Mouse (Mus musculus) forebrain, embryonic 11.5 days (tissue): ENCODE measurements at regions not wholly inside any gene's neighbourhood (a gene's known extent, or its start where the extent isn't known, plus 50 kb on each side); places are given as distances from the start of the nearest gene placed in this dataset.

Experiments used
- ATAC-seq: fragments of 200-750 bp; cut with Nextera tagmentation; replicated peaks from 2 replicates; pipeline ENCODE4 v1.8.0; 2017; ENCODE audit warnings: moderate TSS enrichment; ENCODE audit not compliant: low FRiP score
- DNase-seq: peaks from one replicate; pipeline ENCODE4 v3.0.0-alpha.2; 2017; ENCODE audit warnings: low spot score
- H3K27ac ChIP-seq: fragments of 300-500 bp; sonication (generic); 2 replicates; pipeline ENCODE4 v1.5.1; 2014; ENCODE audit warnings: low read depth, low read length
- H3K27me3 ChIP-seq: fragments of 300-500 bp; sonication (generic); 2 replicates; pipeline ENCODE4 v1.6.1; 2014; ENCODE audit warnings: mild to moderate bottlenecking, low read length, mixed read lengths; ENCODE audit not compliant: control insufficient read depth, insufficient read depth
- H3K36me3 ChIP-seq: fragments of 300-500 bp; sonication (generic); 2 replicates; pipeline ENCODE4 v1.6.1; 2014; ENCODE audit warnings: mild to moderate bottlenecking, low read length, moderate library complexity, mixed read lengths; ENCODE audit not compliant: control insufficient read depth, insufficient read depth
- H3K4me1 ChIP-seq: fragments of 300-500 bp; sonication (generic); replicated peaks from 2 replicates; pipeline ENCODE4 v1.6.1; 2014; ENCODE audit warnings: low read length, mixed read lengths; ENCODE audit not compliant: control insufficient read depth, insufficient read depth
- H3K4me2 ChIP-seq: fragments of 300-500 bp; sonication (generic); 2 replicates; pipeline ENCODE4 v1.6.1; 2014; ENCODE audit warnings: low read depth, mild to moderate bottlenecking, low read length, moderate library complexity, mixed read lengths; ENCODE audit not compliant: severe bottlenecking
- H3K4me3 ChIP-seq: fragments of 300-500 bp; sonication (generic); 2 replicates; pipeline ENCODE4 v1.5.1; 2014; ENCODE audit warnings: low read depth, low read length
- H3K9ac ChIP-seq: fragments of 300-500 bp; sonication (generic); 2 replicates; pipeline ENCODE4 v1.6.1; 2014; ENCODE audit warnings: low read length
- H3K9me3 ChIP-seq: fragments of 300-500 bp; sonication (generic); 2 replicates; pipeline ENCODE4 v1.6.1; 2016; ENCODE audit warnings: low read length, mixed read lengths; ENCODE audit not compliant: control insufficient read depth
- WGBS: fragments of 180-500 bp; shearing (Covaris S2); extraction: QIAGEN DNeasy Blood & Tissue Kit; methylation state at CpG from one replicate; pipeline ENCODE4 v1.1.7; 2014; 5-methylcytosine and 5-hydroxymethylcytosine counted together

DNA sequence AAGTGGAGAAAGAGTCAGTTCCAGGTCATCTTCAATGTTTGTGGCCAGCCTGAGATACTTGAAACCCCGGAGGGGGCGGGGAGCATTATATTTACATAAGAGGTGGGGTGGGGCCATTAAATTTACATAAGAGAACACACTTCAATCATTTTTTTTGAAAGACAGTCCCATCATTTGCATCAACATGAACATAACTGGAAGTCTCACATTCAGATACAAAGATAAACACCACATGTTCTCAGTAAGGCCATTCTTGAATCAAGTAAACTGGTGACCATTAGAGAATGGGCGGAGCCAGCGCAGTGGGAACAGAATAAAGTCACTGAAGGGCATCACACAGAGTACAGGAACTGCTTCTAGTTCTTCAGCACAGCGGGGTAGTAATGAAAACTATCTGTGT, 137.2 kb downstream of the Atp23 start:
- Histone ChIP-seq H3K27ac (no peak overlapping the region), H3K4me3 (no peak overlapping the region), H3K36me3 (no peaks in the 10 kb centered on the region), H3K9ac (no peak overlapping the region), H3K9me3 (no peaks in the 10 kb centered on the region), H3K4me1 (no peaks in the 10 kb centered on the region), H3K27me3 (no peaks in the 10 kb centered on the region), H3K4me2 (no peak overlapping the region)
- no peak for ATAC-seq
- WGBS: 75% methylated on average over 5 of the region's 5 CpGs
- DNase-seq: no peak

DNA sequence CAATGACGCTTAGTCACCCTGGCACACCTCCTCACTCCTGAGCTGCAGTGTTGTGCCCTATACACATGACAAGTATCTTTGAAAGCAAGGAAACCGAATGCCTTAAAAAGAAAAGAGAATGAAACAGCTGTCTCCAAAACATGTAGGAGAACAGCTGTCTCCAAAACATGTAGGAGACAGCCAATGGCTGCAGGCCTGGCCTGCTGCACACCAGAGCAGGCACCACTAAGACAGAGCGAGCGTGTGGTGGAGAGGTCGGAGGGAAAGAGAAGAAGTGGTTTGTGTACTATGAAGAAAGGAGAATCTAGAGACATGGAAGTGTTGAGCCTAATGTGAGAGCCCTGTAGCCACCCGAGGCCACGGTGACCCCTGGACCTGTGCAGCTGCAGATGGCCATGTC, 142.5 kb downstream of the Atp23 start:
- no peak overlapping the region for H3K27ac ChIP-seq
- DNase-seq (no peak), ATAC-seq (no peak)
- H3K4me1 ChIP-seq: no peaks in the 10 kb centered on the region
- no peaks in the 10 kb centered on the region for H3K9me3 ChIP-seq
- no peak overlapping the region for H3K4me2 ChIP-seq
- no peaks in the 10 kb centered on the region for H3K27me3 ChIP-seq
- WGBS: 87% methylated on average over 7 of the region's 7 CpGs
- H3K4me3 ChIP-seq: no peak overlapping the region
- H3K36me3 ChIP-seq: no peaks in the 10 kb centered on the region
- H3K9ac ChIP-seq: no peak overlapping the region

- peak; percentile 47; the same call in 1 of the 2 replicates for ATAC-seq
- 78% methylated on average over 6 of the region's 6 CpGs for WGBS
These were observed 148.0 kb downstream of the Atp23 start for GRCm38 (mm10) chr10:126753201-126753600.

DNA sequence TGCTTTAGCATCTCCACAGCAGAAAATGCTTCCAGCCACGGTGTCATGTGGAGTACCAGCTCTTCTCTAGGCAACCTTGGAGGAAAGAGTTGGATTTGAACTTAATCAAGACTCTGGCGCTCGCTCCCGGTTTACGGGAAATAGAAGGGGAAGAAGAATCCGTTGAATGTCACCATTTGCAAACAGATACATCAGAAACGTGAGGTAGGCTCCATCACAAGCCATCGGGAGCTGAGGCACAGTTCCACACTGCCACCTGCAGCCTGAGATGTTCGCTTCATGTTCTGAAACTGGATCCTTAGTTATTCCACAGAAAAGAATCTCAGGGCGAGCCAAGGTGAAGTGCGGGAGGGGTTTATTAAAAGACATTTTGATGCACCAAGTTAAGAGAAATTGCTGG, 148.5 kb downstream of the Atp23 start:
- Histone ChIP-seq H3K27me3 (no peaks in the 10 kb centered on the region), H3K4me2 (no peak overlapping the region), H3K36me3 (no peaks in the 10 kb centered on the region), H3K9ac (no peak overlapping the region), H3K27ac (no peak overlapping the region), H3K9me3 (no peaks in the 10 kb centered on the region), H3K4me1 (no peaks in the 10 kb centered on the region), H3K4me3 (no peak overlapping the region)
- no peak for ATAC-seq
- WGBS: 63% methylated on average over 11 of the region's 11 CpGs
- no peak for DNase-seq

More at GRCm38 (mm10) chr10:126753201-126753600, 148.0 kb downstream of the Atp23 start:
- Histone ChIP-seq H3K27ac (no peak overlapping the region), H3K9me3 (no peaks in the 10 kb centered on the region), H3K4me3 (no peak overlapping the region), H3K4me1 (no peaks in the 10 kb centered on the region), H3K4me2 (no peak overlapping the region), H3K36me3 (no peaks in the 10 kb centered on the region), H3K27me3 (no peaks in the 10 kb centered on the region), H3K9ac (no peak overlapping the region)
- no peak for DNase-seq

DNA sequence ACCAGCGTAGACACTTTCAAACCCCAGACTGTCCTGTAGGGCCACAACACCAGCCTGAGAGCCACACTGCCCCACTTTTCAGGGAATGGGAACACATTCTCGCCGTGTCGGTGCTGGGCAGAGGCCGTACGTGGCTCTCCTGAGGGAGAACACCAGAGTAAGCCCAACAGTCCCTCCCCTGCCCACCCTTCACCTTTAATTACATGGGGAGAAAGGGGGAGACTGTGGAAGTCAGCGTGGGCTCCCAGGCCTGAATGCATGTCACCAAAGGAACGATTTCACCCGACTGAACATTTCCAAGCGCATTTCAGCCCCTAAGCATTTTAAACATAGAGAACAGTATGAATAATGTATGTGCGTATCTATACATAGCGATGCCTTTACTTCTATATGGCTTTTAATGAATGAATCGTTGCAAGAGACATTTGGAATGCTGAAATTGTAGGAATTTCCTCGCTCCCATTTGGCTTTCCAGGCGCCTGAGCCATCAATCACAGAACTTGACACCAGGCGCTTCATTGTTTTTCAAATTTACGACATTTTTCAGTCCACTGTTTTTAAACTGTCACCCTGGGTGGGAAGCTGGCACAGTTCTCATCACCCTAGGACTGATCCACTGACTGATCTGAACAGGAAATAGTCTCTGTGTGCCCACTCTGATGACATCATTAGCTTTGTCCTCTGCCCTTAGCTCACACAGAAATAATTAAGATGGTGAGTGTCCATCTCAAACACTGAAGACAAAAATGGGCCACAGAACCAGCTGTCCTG, 152.3 kb downstream of the Atp23 start:
- no peak; the same call in 1 of the 2 replicates for ATAC-seq
- Histone ChIP-seq H3K4me2 (no peak overlapping the region), H3K9me3 (no peaks in the 10 kb centered on the region), H3K9ac (no peak overlapping the region), H3K27ac (no peak overlapping the region), H3K27me3 (no peaks in the 10 kb centered on the region), H3K36me3 (no peaks in the 10 kb centered on the region), H3K4me1 (no peaks in the 10 kb centered on the region), H3K4me3 (no peak overlapping the region)
- no peak for DNase-seq
- 69% methylated on average over 17 of the region's 17 CpGs for WGBS

DNA sequence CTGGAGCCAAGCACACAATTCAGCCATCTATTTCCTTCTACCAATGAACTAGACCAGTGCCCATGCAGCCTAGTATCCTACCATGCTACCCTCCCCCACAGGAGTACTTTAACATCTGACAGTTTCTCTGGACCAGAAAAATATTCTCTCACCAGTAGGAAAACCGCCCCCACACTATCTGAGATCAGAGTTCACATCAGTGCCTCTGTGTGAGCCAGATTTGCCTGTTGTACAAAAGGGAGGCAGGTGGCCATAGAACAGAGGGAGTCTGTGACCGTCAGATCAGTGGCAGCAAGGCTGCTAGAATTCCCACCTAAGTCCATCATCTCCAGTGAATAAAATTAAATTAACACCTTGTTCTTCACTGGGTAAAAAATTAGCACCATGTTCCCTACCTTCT, 166.5 kb downstream of the Atp23 start:
- H3K4me3 ChIP-seq: no peak overlapping the region
- no peaks in the 10 kb centered on the region for H3K36me3 ChIP-seq
- H3K9ac ChIP-seq: no peak overlapping the region
- H3K27me3 ChIP-seq: no peaks in the 10 kb centered on the region
- no peaks in the 10 kb centered on the region for H3K4me1 ChIP-seq
- no peak for ATAC-seq
- no peak overlapping the region for H3K27ac ChIP-seq
- DNase-seq: no peak
- WGBS: 57% methylated on average over 2 of the region's 2 CpGs
- no peaks in the 10 kb centered on the region for H3K9me3 ChIP-seq
- H3K4me2 ChIP-seq: no peak overlapping the region

- no peaks in the 10 kb centered on the region for H3K36me3 ChIP-seq
- no peak for DNase-seq
- H3K27ac ChIP-seq: no peak overlapping the region
- H3K4me1 ChIP-seq: no peaks in the 10 kb centered on the region
- no peak overlapping the region for H3K9ac ChIP-seq
- ATAC-seq: no peak
- H3K9me3 ChIP-seq: no peaks in the 10 kb centered on the region
- H3K4me3 ChIP-seq: no peak overlapping the region
- no peak overlapping the region for H3K4me2 ChIP-seq
- WGBS: 87% methylated on average over 4 of the region's 4 CpGs
- no peaks in the 10 kb centered on the region for H3K27me3 ChIP-seq
These were observed 173.3 kb downstream of the Atp23 start for GRCm38 (mm10) chr10:126727840-126728239.

DNA sequence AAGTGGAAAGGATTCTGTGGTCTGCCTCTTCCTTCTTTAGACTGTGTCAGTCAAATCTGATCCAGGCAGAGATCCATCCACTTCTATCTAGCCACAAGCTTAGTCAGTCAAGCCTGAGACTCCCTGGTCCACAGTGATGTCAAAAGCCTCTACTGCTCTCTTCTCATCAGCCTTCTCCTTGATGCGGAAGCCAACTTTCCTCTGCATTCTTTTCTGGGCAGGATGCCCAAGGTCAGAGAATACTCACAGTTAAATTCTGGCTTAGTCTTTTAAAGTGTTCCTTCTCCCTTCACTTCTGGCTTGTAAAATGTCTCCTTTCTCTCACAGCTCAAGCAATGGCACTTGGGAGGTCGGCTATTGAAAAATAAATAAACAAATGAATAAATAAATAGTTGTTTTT, 183.2 kb downstream of the Atp23 start:
- H3K27ac ChIP-seq: no peak overlapping the region
- no peak for ATAC-seq
- H3K9me3 ChIP-seq: no peaks in the 10 kb centered on the region
- DNase-seq: no peak
- no peak overlapping the region for H3K9ac ChIP-seq
- no peaks in the 10 kb centered on the region for H3K36me3 ChIP-seq
- H3K4me1 ChIP-seq: no peaks in the 10 kb centered on the region
- no peak overlapping the region for H3K4me2 ChIP-seq
- WGBS: 84% methylated on average over 2 of the region's 2 CpGs
- no peak overlapping the region for H3K4me3 ChIP-seq
- no peaks in the 10 kb centered on the region for H3K27me3 ChIP-seq

DNA sequence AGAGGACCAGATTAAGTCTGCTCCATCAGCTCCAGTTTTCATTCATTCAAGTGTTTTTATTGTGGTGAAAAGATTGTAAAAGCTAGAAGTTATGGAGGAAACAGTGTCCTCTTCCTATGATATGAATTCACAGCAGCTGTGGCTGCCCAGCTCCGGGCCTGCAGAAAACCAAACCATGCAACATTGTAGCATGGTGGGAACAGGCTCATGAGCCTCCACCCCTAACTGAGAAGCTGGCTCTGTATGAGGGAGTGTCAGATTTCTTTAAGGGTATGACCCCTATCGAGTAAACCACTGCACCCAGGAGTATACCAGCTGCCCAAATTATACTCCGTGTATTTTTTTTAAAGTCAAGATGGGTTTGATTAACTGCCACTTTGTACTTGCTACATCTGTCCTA, 189.4 kb downstream of the Atp23 start:
- peak; percentile 26 for DNase-seq
- 55% methylated on average over 3 of the region's 3 CpGs for WGBS
- no peak for ATAC-seq
- Histone ChIP-seq H3K27ac (no peak overlapping the region), H3K9me3 (no peaks in the 10 kb centered on the region), H3K4me1 (no peaks in the 10 kb centered on the region), H3K9ac (no peak overlapping the region), H3K36me3 (no peaks in the 10 kb centered on the region), H3K4me2 (no peak overlapping the region), H3K4me3 (no peak overlapping the region), H3K27me3 (no peaks in the 10 kb centered on the region)
